Mouse (Mus musculus) ES-E14 (cell line): ENCODE measurements around the gene Igfbp1.

ENCODE experiments used
- CHD2 ChIP-seq: IDR thresholded peaks from 2 replicates; pipeline ENCODE4 v1.6.1; 2014; ENCODE audit warnings: mild to moderate bottlenecking, low read depth, low read length, inconsistent platforms
- HCFC1 ChIP-seq: IDR thresholded peaks from 2 replicates; pipeline ENCODE4 v1.6.1; 2012; ENCODE audit warnings: low read length, inconsistent platforms, borderline replicate concordance; ENCODE audit not compliant: insufficient read depth
- MAFK ChIP-seq: IDR thresholded peaks from 2 replicates; pipeline ENCODE4 v1.6.1; 2014; ENCODE audit warnings: mild to moderate bottlenecking, low read depth, low read length, inconsistent platforms; ENCODE audit not compliant: insufficient read depth
- ZC3H11A ChIP-seq: IDR thresholded peaks from 2 replicates; pipeline ENCODE4 v1.6.1; 2012; ENCODE audit warnings: low read depth, mild to moderate bottlenecking, inconsistent platforms, low read length, borderline replicate concordance
- ZNF384 ChIP-seq: IDR thresholded peaks from 2 replicates; pipeline ENCODE4 v1.6.1; 2012; ENCODE audit warnings: low read depth, low read length, inconsistent platforms

- TF ChIP-seq ZNF384 = no peak
- TF ChIP-seq MAFK = no peak
- no peak for TF ChIP-seq ZC3H11A
- no peak for TF ChIP-seq CHD2
- no peak for TF ChIP-seq HCFC1
Observed at GRCm38 (mm10) chr11:7156427-7156826, 41.2 kb upstream of the Igfbp1 start.
